Mouse (Mus musculus) G1E (cell line): Measurements from ENCODE around the gene Dmrt3. TPM values are rescaled to one million over a fixed set of nuclear protein-coding genes. Genes with fewer than 3 reads are reported as not detected.

ENCODE experiments used
- ATAC-seq: 2 replicates; pipeline ENCODE4 v1.8.0; 2016; ENCODE audit warnings: mild to moderate bottlenecking; ENCODE audit not compliant: insufficient number of reproducible peaks, poor library complexity, low FRiP score, severe bottlenecking; ENCODE audit errors: extremely low read depth
- DNase-seq: peaks from one replicate; pipeline ENCODE4 v3.0.0; 2012; ENCODE audit warnings: low spot score
- H3K27me3 ChIP-seq: 2 replicates; pipeline ENCODE4 v1.6.1; 2012; ENCODE audit warnings: mild to moderate bottlenecking, low read length, inconsistent platforms; ENCODE audit not compliant: insufficient read depth
- H3K36me3 ChIP-seq: replicated peaks from 2 replicates; pipeline ENCODE3; 2012; ENCODE audit warnings: mild to moderate bottlenecking, inconsistent platforms
- H3K4me1 ChIP-seq: 2 replicates; pipeline ENCODE4 v1.6.1; 2012; ENCODE audit warnings: low read depth, low read length, inconsistent platforms, mixed read lengths; ENCODE audit not compliant: insufficient read depth
- H3K4me3 ChIP-seq: 2 replicates; pipeline ENCODE4 v1.5.1; 2012; ENCODE audit warnings: low read depth, mild to moderate bottlenecking, inconsistent platforms, low read length, moderate library complexity, mixed read lengths
- H3K9me3 ChIP-seq: replicated peaks from 2 replicates; pipeline ENCODE4 v1.6.1; 2012; ENCODE audit warnings: inconsistent platforms
- CTCF ChIP-seq: IDR thresholded peaks from 2 replicates; pipeline ENCODE4 v1.5.1; 2012; ENCODE audit warnings: low read depth, low read length, inconsistent platforms, mixed read lengths
- GATA1 ChIP-seq: IDR thresholded peaks from 2 replicates; pipeline ENCODE4 v1.6.1; 2012; ENCODE audit warnings: borderline replicate concordance, low read length, inconsistent platforms, mixed read lengths
- GATA2 ChIP-seq: IDR thresholded peaks from 2 replicates; pipeline ENCODE4 v1.6.1; 2012; ENCODE audit warnings: low read depth, low read length, inconsistent platforms, borderline replicate concordance
- POLR2AphosphoS5 ChIP-seq: IDR thresholded peaks from 2 replicates; pipeline ENCODE4 v1.6.1; 2012; ENCODE audit warnings: low read depth, low read length, inconsistent platforms; ENCODE audit not compliant: insufficient replicate concordance
- TAL1 ChIP-seq: conservative IDR thresholded peaks from 2 replicates; pipeline ENCODE4 v1.6.1; 2012; ENCODE audit warnings: low read depth, low read length, inconsistent platforms, mixed read lengths
- polyA plus RNA-seq: library from polyadenylated mRNA; stranded (reverse); fragments of >175 nt; gene quantifications from 2 replicates; pipeline ENCODE4 v1.2.3, GENCODE M21; 2012
- total RNA-seq, 2 experiments: library from RNA; stranded (forward) in 1 of 2; stranded (reverse) in 1 of 2; fragments of 200-1000 nt in 1 of 2; fragments of >200 nt in 1 of 2; fragmentation: Nextera tagmentation in 1 of 2; gene quantifications; 2 replicates each; pipeline ENCODE4 v1.2.3; 2014 to 2017

The Dmrt3 gene
- total and polyA plus RNA-seq, 3 experiments = 0.05 TPM; not detected in 2

GRCm38 (mm10) chr19:25654034-25654749 lies 44.1 kb downstream of the Dmrt3 start:
- H3K9me3 ChIP-seq = peaks cover 64% of the 10 kb centered on the region
- no peaks in the 10 kb centered on the region for H3K4me1 ChIP-seq
- DNase-seq = no peak
- H3K27me3 ChIP-seq = no peaks in the 10 kb centered on the region
- ATAC-seq = no peak
- TF ChIP-seq POLR2AphosphoS5 (no peak), TAL1 (no peak), GATA1 (no peak), GATA2 (no peak), CTCF (no peak)
- no peaks in the 10 kb centered on the region for H3K36me3 ChIP-seq
- H3K4me3 ChIP-seq = no peak overlapping the region

- DNase-seq (no peak), ATAC-seq (no peak)
- no peak for TF ChIP-seq TAL1
- no peak for TF ChIP-seq GATA1
- TF ChIP-seq CTCF = no peak
- TF ChIP-seq POLR2AphosphoS5 = no peak
- TF ChIP-seq GATA2 = no peak
- Histone ChIP-seq H3K36me3 (no peaks in the 10 kb centered on the region), H3K27me3 (no peaks in the 10 kb centered on the region), H3K9me3 (peaks cover 46% of the 10 kb centered on the region), H3K4me1 (no peaks in the 10 kb centered on the region), H3K4me3 (no peak overlapping the region)
Measured at GRCm38 (mm10) chr19:25665486-25666339, 55.6 kb downstream of the Dmrt3 start.

GRCm38 (mm10) chr19:25667836-25668235 lies 57.7 kb downstream of the Dmrt3 start:
- H3K4me3 ChIP-seq = no peak overlapping the region
- H3K4me1 ChIP-seq = no peaks in the 10 kb centered on the region
- H3K9me3 ChIP-seq = peaks cover 55% of the 10 kb centered on the region
- DNase-seq (no peak), ATAC-seq (no peak)
- TF ChIP-seq TAL1 = no peak
- no peak for TF ChIP-seq GATA1
- no peak for TF ChIP-seq POLR2AphosphoS5
- TF ChIP-seq CTCF = no peak
- TF ChIP-seq GATA2 = no peak
- H3K27me3 ChIP-seq = no peaks in the 10 kb centered on the region
- H3K36me3 ChIP-seq = no peaks in the 10 kb centered on the region

GRCm38 (mm10) chr19:25669593-25670248 lies 59.6 kb downstream of the Dmrt3 start:
- Histone ChIP-seq H3K9me3 (peaks cover 65% of the 10 kb centered on the region), H3K4me1 (no peaks in the 10 kb centered on the region), H3K36me3 (no peaks in the 10 kb centered on the region), H3K27me3 (no peaks in the 10 kb centered on the region), H3K4me3 (no peak overlapping the region)
- no peak for DNase-seq
- ATAC-seq = no peak
- TF ChIP-seq CTCF = no peak
- no peak for TF ChIP-seq GATA2
- TF ChIP-seq GATA1 = no peak
- TF ChIP-seq POLR2AphosphoS5 = no peak
- TF ChIP-seq TAL1 = no peak

- peaks cover 60% of the 10 kb centered on the region for H3K9me3 ChIP-seq
- no peaks in the 10 kb centered on the region for H3K36me3 ChIP-seq
- no peaks in the 10 kb centered on the region for H3K27me3 ChIP-seq
- H3K4me1 ChIP-seq = no peaks in the 10 kb centered on the region
- ATAC-seq (no peak), DNase-seq (no peak)
- TF ChIP-seq CTCF (no peak), POLR2AphosphoS5 (no peak), TAL1 (no peak), GATA2 (no peak), GATA1 (no peak)
- no peak overlapping the region for H3K4me3 ChIP-seq
Measured at GRCm38 (mm10) chr19:25670571-25671285, 60.6 kb downstream of the Dmrt3 start.
